Mouse (Mus musculus): ENCODE measurements around the gene Tmtc2.

DNA sequence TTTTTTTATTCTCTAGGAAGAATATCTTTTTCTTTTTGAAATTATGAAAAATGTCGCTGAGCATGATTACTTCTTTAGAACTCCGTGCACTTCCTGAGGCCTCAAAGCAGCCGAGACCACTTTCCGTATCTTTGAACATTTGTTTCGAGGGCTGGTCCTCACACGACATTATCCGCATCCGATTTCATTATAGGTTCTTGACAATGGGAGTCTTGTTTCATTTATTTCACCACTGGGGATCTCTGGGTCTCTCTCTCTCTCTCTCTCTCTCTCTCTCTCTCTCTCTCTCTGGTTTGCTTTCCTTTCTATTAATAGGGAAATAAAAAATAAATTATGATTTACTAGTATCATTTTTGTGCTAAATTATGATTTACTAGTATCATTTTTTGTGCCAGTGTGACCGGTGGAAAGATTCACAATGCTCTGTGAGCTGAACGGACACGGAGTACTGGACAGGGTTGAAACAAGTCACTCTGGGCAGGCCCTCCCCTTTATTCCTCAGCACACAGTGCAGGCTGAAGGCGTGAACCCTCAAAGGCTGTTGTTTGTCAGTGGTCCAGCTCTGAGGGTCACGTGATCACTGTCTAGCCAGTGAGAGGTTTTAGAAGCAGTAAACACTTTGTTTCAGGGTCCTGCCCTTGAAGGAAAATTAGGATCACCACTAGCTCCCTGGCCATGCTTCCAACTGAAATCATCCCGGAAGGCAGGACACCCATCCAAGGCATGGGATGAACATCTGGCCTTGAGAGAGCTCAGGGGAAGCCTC, 84.1 kb downstream of the Tmtc2 start:
- no peak for TF ChIP-seq POLR2A (IDR thresholded peaks at IDR 0.05; ENCODE audit: insufficient read depth, low read length)
- no peak for TF ChIP-seq CTCF (IDR thresholded peaks at IDR 0.05; ENCODE audit: low read depth, low read length)
- no peak for TF ChIP-seq EP300 (IDR thresholded peaks at IDR 0.05; ENCODE audit: insufficient read depth, low read depth, low read length)

Data from ES-Bruce4 (cell line).